Mouse (Mus musculus): ENCODE measurements around the gene Kcnh2. TPM values are rescaled to one million over a fixed set of nuclear protein-coding genes. Genes with fewer than 3 reads are reported as not detected.
A peak's percentile ranks its signal among the peaks of the same experiment; 100 is the strongest.

Gene Kcnh2
- polyA plus RNA-seq, 1 experiment from 2014 or later = 9.1 TPM

DNA sequence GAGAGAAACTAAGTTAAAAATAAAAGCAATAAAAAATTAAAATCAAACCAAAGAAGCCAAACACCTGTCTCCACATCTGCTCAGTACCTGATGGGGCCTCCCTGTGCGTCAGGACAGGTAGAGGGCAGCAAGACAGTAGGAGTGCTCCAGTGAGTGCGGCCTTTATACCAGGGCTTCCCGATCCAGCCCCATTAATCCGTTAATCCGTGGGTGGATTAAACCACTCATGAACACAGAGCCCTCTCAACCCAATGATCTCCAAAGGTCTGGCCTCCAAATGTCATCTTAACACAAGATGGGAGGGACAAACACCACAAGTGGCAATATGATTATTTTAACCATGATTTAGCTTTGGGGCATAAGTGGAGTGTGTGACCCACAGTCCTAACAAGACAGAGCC is 22.4 kb upstream of the Kcnh2 start:
- ATAC-seq (replicated peaks; ENCODE audit: low FRiP score) = no peak
- 55% methylated on average over 5 of the region's 5 CpGs for WGBS

DNA sequence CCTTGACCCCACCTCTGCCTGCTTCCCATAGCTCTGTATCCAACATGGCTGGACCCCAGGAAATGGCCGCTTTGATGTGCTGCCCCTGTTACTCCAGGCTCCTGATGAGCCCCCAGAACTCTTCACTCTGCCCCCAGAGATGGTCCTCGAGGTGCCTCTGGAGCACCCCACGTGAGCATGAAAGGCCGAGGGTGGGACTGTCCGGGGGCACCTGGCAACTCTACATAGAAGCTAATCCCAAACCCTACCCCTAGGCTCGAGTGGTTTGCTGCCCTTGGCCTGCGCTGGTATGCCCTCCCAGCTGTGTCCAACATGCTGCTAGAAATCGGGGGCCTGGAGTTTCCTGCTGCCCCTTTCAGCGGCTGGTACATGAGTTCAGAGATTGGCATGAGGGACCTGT is 18.4 kb upstream of the Kcnh2 start:
- Histone ChIP-seq H3K9ac (ENCODE audit: low read length) (no peak overlapping the region), H3K27me3 (ENCODE audit: control insufficient read depth, insufficient read depth, low read length) (no peaks in the 10 kb centered on the region), H3K4me3 (ENCODE audit: low read depth, low read length) (no peak overlapping the region), H3K4me1 (replicated peaks; ENCODE audit: control insufficient read depth, insufficient read depth, low read length) (no peaks in the 10 kb centered on the region), H3K4me2 (ENCODE audit: low read depth, low read length, severe bottlenecking) (no peak overlapping the region), H3K9me3 (ENCODE audit: control insufficient read depth, low read length) (no peaks in the 10 kb centered on the region), H3K36me3 (ENCODE audit: control insufficient read depth, insufficient read depth, low read length) (no peaks in the 10 kb centered on the region), H3K27ac (ENCODE audit: low read depth, low read length) (no peak overlapping the region)
- 90% methylated on average over 9 of the region's 9 CpGs for WGBS
- DNase-seq (ENCODE audit: low spot score) (no peak), ATAC-seq (replicated peaks; ENCODE audit: low FRiP score) (no peak)

More for the DNA sequence above, 22.4 kb upstream of the Kcnh2 start:
- H3K9me3 ChIP-seq (ENCODE audit: control insufficient read depth, low read length) = no peaks in the 10 kb centered on the region
- H3K36me3 ChIP-seq (ENCODE audit: control insufficient read depth, insufficient read depth, low read length) = no peaks in the 10 kb centered on the region
- no peak overlapping the region for H3K27ac ChIP-seq (ENCODE audit: low read depth, low read length)
- no peaks in the 10 kb centered on the region for H3K4me1 ChIP-seq (replicated peaks; ENCODE audit: control insufficient read depth, insufficient read depth, low read length)
- H3K27me3 ChIP-seq (ENCODE audit: control insufficient read depth, insufficient read depth, low read length) = no peaks in the 10 kb centered on the region
- no peak overlapping the region for H3K4me2 ChIP-seq (ENCODE audit: low read depth, low read length, severe bottlenecking)
- H3K9ac ChIP-seq (ENCODE audit: low read length) = no peak overlapping the region
- H3K4me3 ChIP-seq (ENCODE audit: low read depth, low read length) = no peak overlapping the region
- DNase-seq (ENCODE audit: low spot score) = no peak

DNA sequence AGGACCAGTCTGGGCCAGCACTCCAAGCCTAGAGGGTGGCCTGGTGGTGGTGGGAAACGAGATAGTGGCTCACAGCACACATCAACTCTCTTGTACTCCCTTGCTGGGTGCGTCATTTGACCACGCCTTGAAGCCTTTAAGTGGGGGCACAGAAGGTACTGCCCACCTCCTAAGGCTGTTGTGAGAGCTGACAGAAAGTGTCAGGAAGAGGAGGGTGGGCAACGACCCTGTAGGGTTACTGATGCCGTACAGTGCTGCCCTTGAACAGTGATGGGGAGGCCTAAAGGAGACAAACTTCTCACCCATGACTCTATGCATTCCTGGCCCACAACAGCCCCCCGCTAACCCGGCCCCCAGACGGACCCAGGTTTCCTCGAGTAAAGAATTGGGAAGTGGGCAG is 15.0 kb upstream of the Kcnh2 start:
- Histone ChIP-seq H3K36me3 (ENCODE audit: control insufficient read depth, insufficient read depth, low read length) (no peaks in the 10 kb centered on the region), H3K4me3 (ENCODE audit: low read depth, low read length) (no peak overlapping the region), H3K4me1 (replicated peaks; ENCODE audit: control insufficient read depth, insufficient read depth, low read length) (no peaks in the 10 kb centered on the region), H3K27me3 (ENCODE audit: control insufficient read depth, insufficient read depth, low read length) (no peaks in the 10 kb centered on the region), H3K27ac (ENCODE audit: low read depth, low read length) (no peak overlapping the region), H3K9ac (ENCODE audit: low read length) (no peak overlapping the region), H3K9me3 (ENCODE audit: control insufficient read depth, low read length) (no peaks in the 10 kb centered on the region), H3K4me2 (ENCODE audit: low read depth, low read length, severe bottlenecking) (no peak overlapping the region)
- 83% methylated on average over 9 of the region's 9 CpGs for WGBS
- DNase-seq (ENCODE audit: low spot score) = no peak
- no peak for ATAC-seq (replicated peaks; ENCODE audit: low FRiP score)

DNA sequence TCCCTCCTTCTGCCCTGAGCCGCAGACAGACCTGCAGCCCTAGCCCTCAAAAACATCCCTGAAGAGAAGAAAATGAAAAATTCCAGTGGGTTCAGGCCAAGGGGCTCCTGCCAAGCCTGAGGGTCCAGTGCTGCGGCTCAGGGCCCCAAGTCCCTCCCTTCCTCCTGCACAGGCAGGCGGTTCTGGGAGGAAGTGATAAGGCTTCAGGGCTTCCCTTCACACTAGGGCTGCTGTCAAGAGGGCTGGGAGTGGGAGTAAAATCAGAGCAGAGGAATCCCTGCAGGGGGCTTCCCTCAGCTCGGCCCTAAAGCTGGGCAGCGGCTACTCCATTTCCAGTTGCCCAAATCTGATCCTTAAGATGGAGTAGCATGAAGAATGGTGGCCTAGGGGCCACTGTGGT is 14.1 kb upstream of the Kcnh2 start:
- Histone ChIP-seq H3K4me2 (ENCODE audit: low read depth, low read length, severe bottlenecking) (no peak overlapping the region), H3K36me3 (ENCODE audit: control insufficient read depth, insufficient read depth, low read length) (no peaks in the 10 kb centered on the region), H3K27ac (ENCODE audit: low read depth, low read length) (no peak overlapping the region), H3K4me3 (ENCODE audit: low read depth, low read length) (no peak overlapping the region), H3K9ac (ENCODE audit: low read length) (no peak overlapping the region), H3K27me3 (ENCODE audit: control insufficient read depth, insufficient read depth, low read length) (no peaks in the 10 kb centered on the region), H3K4me1 (replicated peaks; ENCODE audit: control insufficient read depth, insufficient read depth, low read length) (no peaks in the 10 kb centered on the region), H3K9me3 (ENCODE audit: control insufficient read depth, low read length) (no peaks in the 10 kb centered on the region)
- WGBS = 49% methylated on average over 5 of the region's 5 CpGs
- ATAC-seq (replicated peaks; ENCODE audit: low FRiP score) = no peak
- DNase-seq (ENCODE audit: low spot score) = no peak

DNA sequence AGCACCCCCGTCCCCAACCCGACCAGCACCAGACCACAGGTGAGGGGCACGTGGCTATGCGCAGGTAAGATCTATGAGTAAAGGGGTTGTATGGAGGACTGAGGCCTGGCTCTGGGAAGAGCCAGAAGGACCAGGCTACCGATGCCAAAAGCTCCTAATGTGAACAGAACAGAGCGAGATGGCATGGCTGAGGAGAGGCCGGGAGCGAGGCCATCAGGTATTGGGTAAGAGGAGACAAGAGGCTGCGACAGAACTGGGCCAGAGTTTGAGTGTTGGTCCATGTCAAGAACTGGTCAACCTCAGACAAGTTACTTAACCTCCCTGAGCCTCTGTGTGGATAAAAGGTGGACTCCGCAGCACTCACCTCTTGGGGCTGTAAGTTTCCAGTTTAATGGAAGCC is 13.6 kb upstream of the Kcnh2 start:
- Histone ChIP-seq H3K4me2 (ENCODE audit: low read depth, low read length, severe bottlenecking) (no peak overlapping the region), H3K27me3 (ENCODE audit: control insufficient read depth, insufficient read depth, low read length) (no peaks in the 10 kb centered on the region), H3K4me3 (ENCODE audit: low read depth, low read length) (no peak overlapping the region), H3K9me3 (ENCODE audit: control insufficient read depth, low read length) (no peaks in the 10 kb centered on the region), H3K36me3 (ENCODE audit: control insufficient read depth, insufficient read depth, low read length) (no peaks in the 10 kb centered on the region), H3K4me1 (replicated peaks; ENCODE audit: control insufficient read depth, insufficient read depth, low read length) (no peaks in the 10 kb centered on the region), H3K9ac (ENCODE audit: low read length) (no peak overlapping the region), H3K27ac (ENCODE audit: low read depth, low read length) (no peak overlapping the region)
- WGBS = 90% methylated on average over 10 of the region's 10 CpGs
- ATAC-seq (replicated peaks; ENCODE audit: low FRiP score) (no peak), DNase-seq (ENCODE audit: low spot score) (no peak)

DNA sequence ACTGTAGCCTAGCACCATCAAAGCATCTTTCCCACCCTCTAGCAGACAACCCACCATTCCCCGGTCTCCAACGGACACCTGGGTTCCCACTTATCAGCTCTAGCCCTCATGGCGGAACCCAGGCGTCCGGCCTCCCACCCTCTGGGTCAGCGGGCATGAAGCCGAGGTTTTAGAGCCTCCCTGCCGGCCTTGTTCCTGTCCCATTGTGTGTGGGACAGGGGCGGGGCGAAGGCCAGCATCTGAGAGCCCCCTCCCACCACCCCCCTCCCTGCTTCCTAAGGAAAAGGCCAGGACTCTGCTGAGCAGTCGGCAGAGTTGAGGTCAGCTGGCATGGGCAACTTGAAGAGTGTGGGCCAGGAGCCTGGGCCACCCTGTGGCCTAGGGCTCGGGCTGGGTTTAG is 13.1 kb upstream of the Kcnh2 start, which contains the start of gene Nos3:
Gene Nos3 (plus strand): TSS at position 303 of the 400 bp plus-strand sequence.
- H3K36me3 ChIP-seq (ENCODE audit: control insufficient read depth, insufficient read depth, low read length) = no peaks in the 10 kb centered on the region
- H3K4me1 ChIP-seq (replicated peaks; ENCODE audit: control insufficient read depth, insufficient read depth, low read length) = no peaks in the 10 kb centered on the region
- no peak within 1 kb of the TSS for H3K9ac ChIP-seq (ENCODE audit: low read length)
- no peaks in the 10 kb centered on the region for H3K27me3 ChIP-seq (ENCODE audit: control insufficient read depth, insufficient read depth, low read length)
- WGBS = 35% methylated on average over 12 of the region's 12 CpGs
- no peaks in the 10 kb centered on the region for H3K9me3 ChIP-seq (ENCODE audit: control insufficient read depth, low read length)
- H3K27ac ChIP-seq (ENCODE audit: low read depth, low read length) = no peak within 1 kb of the TSS
- no peak within 1 kb of the TSS for H3K4me3 ChIP-seq (ENCODE audit: low read depth, low read length)
- H3K4me2 ChIP-seq (ENCODE audit: low read depth, low read length, severe bottlenecking) = no peak within 1 kb of the TSS
- ATAC-seq (replicated peaks; ENCODE audit: low FRiP score) (no peak), DNase-seq (ENCODE audit: low spot score) (no peak)

DNA sequence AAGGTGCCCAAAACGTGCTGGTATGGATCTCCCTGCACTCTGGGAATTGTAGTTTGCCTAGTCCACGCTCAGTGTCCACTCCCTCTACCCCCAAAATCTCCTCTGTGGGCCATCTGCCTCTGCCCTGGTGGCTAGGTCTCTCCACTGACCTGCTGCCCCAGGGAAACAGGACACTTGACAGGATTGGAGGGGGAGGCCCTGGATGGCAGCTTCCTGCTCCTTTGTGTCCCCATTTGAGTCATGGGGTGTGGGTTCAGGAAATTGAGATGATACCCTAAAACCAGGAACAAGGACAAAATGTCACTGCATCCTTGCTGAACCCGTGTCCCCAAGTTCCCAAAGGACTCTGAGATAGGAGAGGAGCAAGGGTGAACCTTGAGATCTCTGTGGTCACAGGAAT is 12.7 kb upstream of the Kcnh2 start:
- 50% methylated on average over 3 of the region's 3 CpGs for WGBS
- ATAC-seq (replicated peaks; ENCODE audit: low FRiP score) = no peak

DNA sequence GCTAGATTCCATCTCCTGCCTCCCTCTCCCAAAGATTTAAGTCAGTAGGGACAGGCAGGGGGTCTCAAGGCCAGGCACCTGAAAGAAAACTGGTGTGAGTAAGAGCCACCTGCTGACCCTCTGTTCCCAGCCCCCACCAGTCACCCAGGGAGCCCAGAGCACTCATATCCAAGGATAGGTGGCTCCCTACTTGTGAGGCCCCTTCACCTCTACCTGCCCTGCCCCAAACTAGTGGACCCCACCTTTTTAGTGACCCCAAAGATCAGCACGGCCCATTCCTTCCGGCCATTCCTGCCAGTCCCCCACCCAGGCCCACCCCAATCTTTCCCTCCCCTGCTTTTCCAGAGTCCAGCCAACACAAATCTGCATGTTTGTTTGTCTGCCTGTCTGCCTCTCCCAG is 12.1 kb upstream of the Kcnh2 start:
- H3K9ac ChIP-seq (ENCODE audit: low read length) = no peak overlapping the region
- H3K4me3 ChIP-seq (ENCODE audit: low read depth, low read length) = no peak overlapping the region
- H3K4me1 ChIP-seq (replicated peaks; ENCODE audit: control insufficient read depth, insufficient read depth, low read length) = no peaks in the 10 kb centered on the region
- no peak overlapping the region for H3K4me2 ChIP-seq (ENCODE audit: low read depth, low read length, severe bottlenecking)
- no peak overlapping the region for H3K27ac ChIP-seq (ENCODE audit: low read depth, low read length)
- DNase-seq (ENCODE audit: low spot score) (no peak), ATAC-seq (replicated peaks; ENCODE audit: low FRiP score) (no peak)
- H3K27me3 ChIP-seq (ENCODE audit: control insufficient read depth, insufficient read depth, low read length) = no peaks in the 10 kb centered on the region
- no peaks in the 10 kb centered on the region for H3K9me3 ChIP-seq (ENCODE audit: control insufficient read depth, low read length)
- WGBS = 73% methylated on average over 2 of the region's 2 CpGs
- no peaks in the 10 kb centered on the region for H3K36me3 ChIP-seq (ENCODE audit: control insufficient read depth, insufficient read depth, low read length)

More for the DNA sequence above, 12.7 kb upstream of the Kcnh2 start:
- no peaks in the 10 kb centered on the region for H3K36me3 ChIP-seq (ENCODE audit: control insufficient read depth, insufficient read depth, low read length)
- no peak overlapping the region for H3K9ac ChIP-seq (ENCODE audit: low read length)
- H3K27me3 ChIP-seq (ENCODE audit: control insufficient read depth, insufficient read depth, low read length) = no peaks in the 10 kb centered on the region
- no peak overlapping the region for H3K27ac ChIP-seq (ENCODE audit: low read depth, low read length)
- H3K9me3 ChIP-seq (ENCODE audit: control insufficient read depth, low read length) = no peaks in the 10 kb centered on the region
- no peak overlapping the region for H3K4me2 ChIP-seq (ENCODE audit: low read depth, low read length, severe bottlenecking)
- no peaks in the 10 kb centered on the region for H3K4me1 ChIP-seq (replicated peaks; ENCODE audit: control insufficient read depth, insufficient read depth, low read length)
- no peak for DNase-seq (ENCODE audit: low spot score)
- no peak overlapping the region for H3K4me3 ChIP-seq (ENCODE audit: low read depth, low read length)

DNA sequence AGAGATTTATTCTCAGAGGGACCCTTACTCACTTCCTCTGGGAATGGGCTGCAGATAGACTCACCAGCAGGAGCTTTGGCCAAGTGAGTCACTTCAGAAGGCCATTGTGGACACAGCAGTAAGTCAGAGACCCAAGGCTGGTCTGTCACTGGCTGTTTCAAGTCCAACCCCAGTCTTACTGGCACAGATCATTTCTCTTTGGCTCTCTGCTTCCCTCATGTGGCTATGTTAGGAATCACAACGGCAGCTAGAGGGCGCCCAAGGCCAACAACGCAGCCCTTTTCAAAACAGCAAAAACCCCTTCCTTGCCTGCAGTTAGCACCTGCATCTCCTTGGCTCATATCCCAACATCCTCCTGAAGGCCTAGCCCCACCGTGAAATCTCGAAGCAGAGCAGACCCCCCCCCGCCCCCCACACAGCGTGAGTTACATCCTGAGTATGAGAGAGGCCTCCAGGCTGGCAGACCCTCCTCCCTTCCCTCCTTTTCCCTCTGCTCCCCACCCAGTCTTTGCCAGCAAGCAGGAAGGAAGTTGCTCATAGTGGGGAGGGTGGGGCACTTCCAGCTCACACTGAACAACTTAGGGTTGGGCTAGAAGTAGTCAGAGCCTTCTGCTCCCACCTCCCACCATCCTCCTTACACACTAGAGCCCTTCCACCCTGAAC is 9.5 kb upstream of the Kcnh2 start:
- H3K36me3 ChIP-seq (ENCODE audit: control insufficient read depth, insufficient read depth, low read length) = no peaks in the 10 kb centered on the region
- H3K9me3 ChIP-seq (ENCODE audit: control insufficient read depth, low read length) = no peaks in the 10 kb centered on the region
- no peaks in the 10 kb centered on the region for H3K27me3 ChIP-seq (ENCODE audit: control insufficient read depth, insufficient read depth, low read length)
- DNase-seq (ENCODE audit: low spot score) (peak; percentile 88), ATAC-seq (replicated peaks; ENCODE audit: low FRiP score) (peak; percentile 51)
- no peak overlapping the region for H3K4me2 ChIP-seq (ENCODE audit: low read depth, low read length, severe bottlenecking)
- no peak overlapping the region for H3K9ac ChIP-seq (ENCODE audit: low read length)
- no peak overlapping the region for H3K27ac ChIP-seq (ENCODE audit: low read depth, low read length)
- H3K4me3 ChIP-seq (ENCODE audit: low read depth, low read length) = no peak overlapping the region
- H3K4me1 ChIP-seq (replicated peaks; ENCODE audit: control insufficient read depth, insufficient read depth, low read length) = no peaks in the 10 kb centered on the region
- under 1% methylated on average over 7 of the region's 7 CpGs for WGBS

All from forebrain, embryonic 11.5 days (tissue).